Mouse (Mus musculus) kidney, postnatal 0 days (tissue): ENCODE data around the gene Trnp1. TPM values are rescaled to one million over a fixed set of nuclear protein-coding genes. Genes with fewer than 3 reads are reported as not detected.

ENCODE experiments used
- ATAC-seq: fragments of 200-750 bp; cut with Nextera tagmentation; replicated peaks from 2 replicates; pipeline ENCODE4 v1.8.0; 2017; ENCODE audit warnings: low read depth, moderate number of reproducible peaks, moderate TSS enrichment, moderate library complexity; ENCODE audit not compliant: low FRiP score
- DNase-seq: peaks from one replicate; pipeline ENCODE4 v3.0.0-alpha.2; 2016; ENCODE audit warnings: low spot score
- H3K27ac ChIP-seq: fragments of 300-500 bp; sonication (generic); 2 replicates; pipeline ENCODE4 v1.5.1; 2014; ENCODE audit warnings: mild to moderate bottlenecking
- H3K27me3 ChIP-seq: fragments of 300-500 bp; sonication (generic); 2 replicates; pipeline ENCODE4 v1.6.1; 2014; ENCODE audit warnings: low read length, mixed read lengths; ENCODE audit not compliant: insufficient read depth
- H3K36me3 ChIP-seq: fragments of 300-500 bp; sonication (generic); 2 replicates; pipeline ENCODE4 v1.6.1; 2014; ENCODE audit warnings: low read length, mixed read lengths; ENCODE audit not compliant: insufficient read depth
- H3K4me1 ChIP-seq: fragments of 300-500 bp; sonication (generic); replicated peaks from 2 replicates; pipeline ENCODE4 v1.6.1; 2014; ENCODE audit warnings: antibody characterized with exemption, low read length, mixed read lengths; ENCODE audit not compliant: insufficient read depth
- H3K4me2 ChIP-seq: fragments of 300-500 bp; sonication (generic); 2 replicates; pipeline ENCODE4 v1.6.1; 2014; ENCODE audit warnings: mild to moderate bottlenecking, low read length, moderate library complexity, mixed read lengths
- H3K4me3 ChIP-seq: fragments of 300-500 bp; sonication (generic); replicated peaks from 2 replicates; pipeline ENCODE4 v1.5.1; 2014; ENCODE audit warnings: low read depth, low read length
- H3K9ac ChIP-seq: fragments of 300-500 bp; sonication (generic); 2 replicates; pipeline ENCODE4 v1.6.1; 2014; ENCODE audit warnings: low read depth, low read length
- H3K9me3 ChIP-seq: fragments of 300-500 bp; sonication (generic); replicated peaks from 2 replicates; pipeline ENCODE4 v1.6.1; 2016; ENCODE audit warnings: low read length, inconsistent platforms, mixed read lengths
- CTCF ChIP-seq: IDR thresholded peaks from 2 replicates; pipeline ENCODE4 v1.5.1; 2016; ENCODE audit warnings: antibody characterized with exemption, low read depth, mild to moderate bottlenecking, moderate library complexity
- WGBS: fragments of 180-500 bp; shearing (Covaris S2); extraction: QIAGEN DNeasy Blood & Tissue Kit; methylation state at CpG from one replicate; pipeline ENCODE4 v1.1.7; 2014; 5-methylcytosine and 5-hydroxymethylcytosine counted together
- polyA plus RNA-seq: library from polyadenylated mRNA; unstranded; fragments of >200 nt; fragmentation: Nextera tagmentation; extraction: Ambion mirVana; gene quantifications from 2 replicates; pipeline ENCODE4 v1.2.1, GENCODE M21; 2015

Gene Trnp1
- polyA plus RNA-seq, 1 experiment from 2014 or later: 1.5 TPM

GRCm38 (mm10) chr4:133482479-133482878 lies 15.9 kb downstream of the Trnp1 start:
- ATAC-seq (no peak), DNase-seq (no peak)
- no peaks in the 10 kb centered on the region for H3K36me3 ChIP-seq
- TF ChIP-seq CTCF: no peak
- H3K4me2 ChIP-seq: no peak overlapping the region
- no peaks in the 10 kb centered on the region for H3K9me3 ChIP-seq
- H3K4me1 ChIP-seq: 0 out of 2 replicates have a peak, but pooled peaks cover 13% of the 10 kb centered on the region
- no peak overlapping the region for H3K9ac ChIP-seq
- no peaks in the 10 kb centered on the region for H3K27me3 ChIP-seq
- WGBS: 84% methylated on average over 3 of the region's 3 CpGs
- H3K4me3 ChIP-seq: no peak overlapping the region
- H3K27ac ChIP-seq: no peak overlapping the region

DNA sequence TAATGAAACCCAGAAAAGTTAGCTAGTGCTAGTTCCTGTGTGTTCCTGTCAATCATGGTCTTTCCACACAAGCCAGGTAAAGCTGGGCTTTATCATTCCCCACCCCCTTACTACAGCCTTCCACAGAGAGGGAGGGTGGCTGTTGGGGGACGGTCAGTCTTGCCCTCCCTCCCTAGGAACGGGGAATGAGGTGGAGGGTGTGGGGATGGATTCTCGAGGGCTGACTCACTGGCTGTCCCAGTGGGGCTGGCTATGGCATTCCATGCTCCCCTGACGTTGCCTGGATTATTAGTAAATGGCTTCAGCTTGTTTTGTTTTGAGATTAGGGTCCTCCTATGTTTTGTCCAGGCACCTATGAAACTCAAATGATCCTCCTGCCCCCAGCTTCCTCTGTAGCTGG lies 16.9 kb downstream of the Trnp1 start:
- no peak for TF ChIP-seq CTCF
- no peak overlapping the region for H3K9ac ChIP-seq
- ATAC-seq (no peak), DNase-seq (no peak)
- no peak overlapping the region for H3K4me2 ChIP-seq
- H3K4me3 ChIP-seq: no peak overlapping the region
- WGBS: 44% methylated on average over 4 of the region's 4 CpGs
- H3K36me3 ChIP-seq: no peaks in the 10 kb centered on the region
- no peaks in the 10 kb centered on the region for H3K9me3 ChIP-seq
- 0 out of 2 replicates have a peak, but pooled peaks cover 13% of the 10 kb centered on the region for H3K4me1 ChIP-seq
- H3K27ac ChIP-seq: no peak overlapping the region
- H3K27me3 ChIP-seq: no peaks in the 10 kb centered on the region

DNA sequence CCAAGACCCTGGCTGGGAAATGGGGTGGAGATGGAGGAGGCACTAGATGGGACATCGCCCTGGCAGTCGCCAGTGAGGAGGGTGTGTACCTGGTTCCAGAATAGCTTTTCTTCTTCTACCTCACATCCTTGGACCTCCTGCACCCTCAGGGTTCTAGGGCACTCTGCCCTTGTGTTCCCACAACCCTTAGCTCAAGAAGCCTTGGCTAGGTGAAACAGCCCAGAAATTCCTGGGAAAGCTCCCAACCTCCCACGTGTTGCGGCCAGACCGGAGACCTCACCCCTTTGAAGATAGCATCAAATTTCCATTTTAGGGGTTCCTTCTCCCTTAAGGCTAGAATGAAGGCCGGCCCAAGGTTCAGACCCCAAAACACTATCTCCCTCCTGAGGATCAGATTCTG lies 17.6 kb downstream of the Trnp1 start:
- no peak for DNase-seq
- H3K27me3 ChIP-seq: no peaks in the 10 kb centered on the region
- ATAC-seq: no peak
- WGBS: 29% methylated on average over 6 of the region's 6 CpGs
- no peak overlapping the region for H3K27ac ChIP-seq
- H3K4me3 ChIP-seq: peak overlapping the region; percentile 26
- no peaks in the 10 kb centered on the region for H3K9me3 ChIP-seq
- 0 out of 2 replicates have a peak, but pooled peaks cover 13% of the 10 kb centered on the region for H3K4me1 ChIP-seq
- TF ChIP-seq CTCF: no peak
- H3K36me3 ChIP-seq: no peaks in the 10 kb centered on the region
- peak overlapping the region; percentile 55 for H3K9ac ChIP-seq
- peak overlapping the region; percentile 56 for H3K4me2 ChIP-seq

GRCm38 (mm10) chr4:133480185-133480537 lies 18.2 kb downstream of the Trnp1 start:
- ATAC-seq (0 out of 2 replicates have a peak, but pooled peaks have one; percentile 6), DNase-seq (no peak)
- H3K4me2 ChIP-seq: peak overlapping the region; percentile 56
- no peak overlapping the region for H3K27ac ChIP-seq
- no peaks in the 10 kb centered on the region for H3K9me3 ChIP-seq
- peak overlapping the region; percentile 26 for H3K4me3 ChIP-seq
- no peak for TF ChIP-seq CTCF
- H3K9ac ChIP-seq: peak overlapping the region; percentile 55
- no peaks in the 10 kb centered on the region for H3K36me3 ChIP-seq
- 3% methylated on average over 34 of the region's 34 CpGs for WGBS
- no peaks in the 10 kb centered on the region for H3K27me3 ChIP-seq
- 0 out of 2 replicates have a peak, but pooled peaks cover 13% of the 10 kb centered on the region for H3K4me1 ChIP-seq

GRCm38 (mm10) chr4:133479458-133480184 lies 18.7 kb downstream of the Trnp1 start, which contains the start of gene Tent5b:
Tent5b (plus strand) TSS chr4:133480132.
- H3K4me3 ChIP-seq: peak within 1 kb of the TSS; percentile 26
- 2% methylated on average over 29 of the region's 29 CpGs for WGBS
- ATAC-seq (peak; percentile 98), DNase-seq (peak; percentile 100)
- H3K9ac ChIP-seq: peak within 1 kb of the TSS; percentile 55
- no peaks in the 10 kb centered on the region for H3K36me3 ChIP-seq
- peak; percentile 98 for TF ChIP-seq CTCF
- peak within 1 kb of the TSS; percentile 56 for H3K4me2 ChIP-seq
- H3K27me3 ChIP-seq: no peaks in the 10 kb centered on the region
- H3K4me1 ChIP-seq: 0 out of 2 replicates have a peak, but pooled peaks cover 13% of the 10 kb centered on the region
- no peaks in the 10 kb centered on the region for H3K9me3 ChIP-seq
- H3K27ac ChIP-seq: no peak within 1 kb of the TSS

- WGBS: 63% methylated on average over 2 of the region's 2 CpGs
- TF ChIP-seq CTCF: peak; percentile 52
- DNase-seq: no peak
Observed at GRCm38 (mm10) chr4:133473833-133474232, 24.5 kb downstream of the Trnp1 start.

More at GRCm38 (mm10) chr4:133473833-133474232, 24.5 kb downstream of the Trnp1 start:
- Histone ChIP-seq H3K27ac (no peak overlapping the region), H3K27me3 (no peaks in the 10 kb centered on the region), H3K4me2 (no peak overlapping the region), H3K9me3 (no peaks in the 10 kb centered on the region), H3K4me1 (no peaks in the 10 kb centered on the region), H3K9ac (no peak overlapping the region), H3K4me3 (no peak overlapping the region), H3K36me3 (no peaks in the 10 kb centered on the region)
- no peak for ATAC-seq
